Comparison of ENCODE assay signal across 9 mouse cellular contexts in genomic region chr14:25470224-25470805, GRCm38 (mm10). TPM values are rescaled to one million over a fixed set of nuclear protein-coding genes. Genes with fewer than 3 reads are reported as not detected.
A peak's percentile ranks its signal among the peaks of the same experiment; 100 is the strongest.
DNase-seq lines count a peak whose midpoint lies in the region; ATAC-seq lines count a peak whose summit lies in the region.
"Had no signal": no experiment of that assay in that cellular context is flagged by ENCODE, and none has a peak within 500 bp of the region (broad histone marks: within the 10 kb centered on the region; RNA-seq: fewer than 3 reads in every experiment).

No protein-coding gene starts in this region.

- no peak for DNase-seq in forebrain, embryonic 10.5 days (ENCODE audit: extremely low spot score, low spot score)
- DNase-seq in forebrain, embryonic 11.5 days (ENCODE audit: low spot score): no peak
- peak; percentile 27 for DNase-seq in kidney, postnatal 10 days
- DNase-seq in kidney, postnatal 14 days: no peak
- DNase-seq in testis, postnatal 10 days (ENCODE audit: low spot score): no peak
- DNase-seq in testis, postnatal 14 days (ENCODE audit: low spot score): no peak

- 85% methylated on average over 7 of the region's 7 CpGs for WGBS in forebrain, embryonic 10.5 days
- 84% methylated on average over 7 of the region's 7 CpGs for WGBS in forebrain, embryonic 11.5 days
- WGBS in embryonic facial prominence, embryonic 13.5 days: 65% methylated on average over 7 of the region's 7 CpGs

- peaks cover 100% of the 10 kb centered on the region for H3K4me1 ChIP-seq in forebrain, embryonic 10.5 days
- H3K4me1 ChIP-seq in forebrain, embryonic 11.5 days (replicated peaks; ENCODE audit: control insufficient read depth, insufficient read depth, low read length): peaks cover 38% of the 10 kb centered on the region
- H3K4me1 ChIP-seq in embryonic facial prominence, embryonic 13.5 days: peaks cover 95% of the 10 kb centered on the region

- H3K27ac ChIP-seq in forebrain, embryonic 10.5 days: peak overlapping the region; percentile 41; the same call in 1 of the 2 replicates
- H3K27ac ChIP-seq in forebrain, embryonic 11.5 days (ENCODE audit: low read depth, low read length): no peak overlapping the region
- H3K27ac ChIP-seq in embryonic facial prominence, embryonic 13.5 days: no peak overlapping the region; the same call in 1 of the 2 replicates
- H3K27ac ChIP-seq: lung, embryonic 15.5 days had no signal

- no peak overlapping the region for H3K4me2 ChIP-seq in forebrain, embryonic 11.5 days (ENCODE audit: low read depth, low read length, severe bottlenecking)
- no peak overlapping the region for H3K4me2 ChIP-seq in embryonic facial prominence, embryonic 13.5 days
- H3K4me2 ChIP-seq: lung, embryonic 15.5 days had no signal

- H3K9me3 ChIP-seq in forebrain, embryonic 10.5 days: no peaks in the 10 kb centered on the region
- no peaks in the 10 kb centered on the region for H3K9me3 ChIP-seq in forebrain, embryonic 11.5 days (ENCODE audit: control insufficient read depth, low read length)
- no peaks in the 10 kb centered on the region for H3K9me3 ChIP-seq in embryonic facial prominence, embryonic 13.5 days
- H3K9me3 ChIP-seq: lung, embryonic 15.5 days had no signal

- no peak overlapping the region for H3K9ac ChIP-seq in forebrain, embryonic 11.5 days (ENCODE audit: low read length)
- H3K9ac ChIP-seq in embryonic facial prominence, embryonic 13.5 days: 0 out of 2 replicates have a peak overlapping the region, but pooled peaks have one; percentile 16
- H3K9ac ChIP-seq: lung, embryonic 15.5 days had no signal

- H3K4me3 ChIP-seq in forebrain, embryonic 10.5 days: no peak overlapping the region
- no peak overlapping the region for H3K4me3 ChIP-seq in forebrain, embryonic 11.5 days (ENCODE audit: low read depth, low read length)
- no peak overlapping the region for H3K4me3 ChIP-seq in embryonic facial prominence, embryonic 13.5 days
- H3K4me3 ChIP-seq: lung, embryonic 15.5 days had no signal

- no peak for ATAC-seq in forebrain, embryonic 11.5 days (replicated peaks; ENCODE audit: low FRiP score)
- no peak for ATAC-seq in embryonic facial prominence, embryonic 13.5 days (ENCODE audit: insufficient number of reproducible peaks, insufficient read depth, low FRiP score, low TSS enrichment, low read depth)
- peak; percentile 27 for ATAC-seq in megakaryocyte, adult 5-6 weeks (ENCODE audit: poor library complexity, severe bottlenecking)

- H3K27me3 ChIP-seq in forebrain, embryonic 10.5 days (ENCODE audit: poor library complexity, severe bottlenecking): no peaks in the 10 kb centered on the region
- H3K27me3 ChIP-seq in forebrain, embryonic 11.5 days (ENCODE audit: control insufficient read depth, insufficient read depth, low read length): no peaks in the 10 kb centered on the region
- H3K27me3 ChIP-seq in embryonic facial prominence, embryonic 13.5 days: no peaks in the 10 kb centered on the region
- H3K27me3 ChIP-seq: lung, embryonic 15.5 days had no signal

- H3K36me3 ChIP-seq in forebrain, embryonic 10.5 days (replicated peaks): peaks cover 5% of the 10 kb centered on the region; the same call in 1 of the 2 replicates
- no peaks in the 10 kb centered on the region for H3K36me3 ChIP-seq in forebrain, embryonic 11.5 days (ENCODE audit: control insufficient read depth, insufficient read depth, low read length)
- H3K36me3 ChIP-seq in embryonic facial prominence, embryonic 13.5 days: no peaks in the 10 kb centered on the region
- H3K36me3 ChIP-seq: lung, embryonic 15.5 days had no signal

RNA-seq across cellular contexts. Expression of gene Zmiz1, which starts 11.3 kb away (rescaled TPM):
- polyA plus RNA-seq in forebrain, embryonic 10.5 days (2016; fragmentation: Nextera tagmentation; extraction: Ambion mirVana): 38.8 and 42.5 TPM in 2 replicates
- polyA plus RNA-seq in forebrain, embryonic 11.5 days (2014; fragmentation: Nextera tagmentation; extraction: Ambion mirVana): 70.1 and 71.2 TPM in 2 replicates
- 44.3 and 52.9 TPM in 2 replicates for polyA plus RNA-seq in embryonic facial prominence, embryonic 13.5 days (2015; fragmentation: Nextera tagmentation; extraction: Ambion mirVana)
- 88.9 and 90.1 TPM in 2 replicates for total RNA-seq in megakaryocyte, adult 5-6 weeks (2015)
- total RNA-seq in megakaryocyte, adult 5-6 weeks (2017): 11.4 and 15.6 TPM in 2 replicates
